Mouse (Mus musculus): ENCODE measurements around the gene Rxrb.

Rxrb gene

GRCm38 (mm10) chr17:34072091-34072490 is 40.5 kb downstream of the Rxrb start:
- CTCF ChIA-PET = interaction anchor here in 3 of 4 experiments (0.5 to 1.2 kb wide), 3 partner anchors 10 to 33 kb away, joined by 3 read pairs; partner anchors contain the start of gene Col11a2 (in 1 of the 3)
- POLR2A ChIA-PET = interaction anchor here in 3 of 4 experiments (0.8 to 2.3 kb wide), 5 partner anchors 15 to 48 kb away, joined by 3 to 11 read pairs (median 3); partner anchors contain the start of genes H2-DMa (in 3 of the 3) and H2-Oa (in 1 of the 3)

- CTCF ChIA-PET = interaction anchor here (0.5 to 5.3 kb wide), 48 partner anchors 9 to 1297 kb away, joined by 3 to 58 read pairs (median 4); partner anchors contain the start of genes H2-Oa (in 1 of the 4), Rxrb (in 1 of the 4) and Slc39a7 (in 1 of the 4)
- POLR2A ChIA-PET = interaction anchor here (0.5 to 1.9 kb wide), 15 partner anchors 9 to 131 kb away, joined by 3 to 7 read pairs (median 4); partner anchors contain the start of genes H2-DMa (in 1 of the 4), H2-DMb2 (in 1 of the 4), Rxrb (in 1 of the 4) and Slc39a7 (in 1 of the 4)
Observed at GRCm38 (mm10) chr17:34075271-34075670, 43.7 kb downstream of the Rxrb start.

- ChIA-PET POLR2A (interaction anchor here (0.6 to 21.1 kb wide), 24 partner anchors 10 to 526 kb away, joined by 3 to 604 read pairs (median 4); partner anchors contain the start of genes H2-DMa (in 4 of the 4), Rps18 (in 2 of the 4), Vps52 (in 2 of the 4) and H2-Oa (in 1 of the 4)), CTCF (interaction anchor here (0.6 to 5.3 kb wide), 49 partner anchors 8 to 476 kb away, joined by 3 to 58 read pairs (median 4); partner anchors contain the start of genes Tap1 (in 2 of the 4), H2-Oa (in 1 of the 4) and Psmb9 (in 1 of the 4))
Observed at GRCm38 (mm10) chr17:34077549-34077948, 45.9 kb downstream of the Rxrb start.

GRCm38 (mm10) chr17:34078148-34078547 is 46.5 kb downstream of the Rxrb start:
- ChIA-PET POLR2A (interaction anchor here (0.6 to 21.1 kb wide), 26 partner anchors 10 to 331 kb away, joined by 3 to 604 read pairs (median 4); partner anchors contain the start of genes H2-DMa (in 4 of the 4), Rps18 (in 2 of the 4), Rxrb (in 2 of the 4) and Slc39a7 (in 2 of the 4)), CTCF (interaction anchor here (0.6 to 5.3 kb wide), 50 partner anchors 8 to 1904 kb away, joined by 3 to 58 read pairs (median 4); partner anchors contain the start of genes Tap1 (in 2 of the 4), H2-Oa (in 1 of the 4) and Psmb9 (in 1 of the 4))

- CTCF ChIA-PET = interaction anchor here (0.7 to 5.3 kb wide), 15 partner anchors 17 to 332 kb away, joined by 3 to 58 read pairs (median 5); no protein-coding TSS in a partner anchor
Observed at GRCm38 (mm10) chr17:34079002-34079401, 47.4 kb downstream of the Rxrb start.

GRCm38 (mm10) chr17:34079621-34080020 is 48.0 kb downstream of the Rxrb start:
- POLR2A ChIA-PET = interaction anchor here (0.5 to 21.1 kb wide), 21 partner anchors 8 to 870 kb away, joined by 3 to 604 read pairs (median 5); partner anchors contain the start of genes H2-DMa (in 3 of the 4), Col11a2 (in 1 of the 4), H2-Oa (in 1 of the 4) and Rps18 (in 1 of the 4)
- CTCF ChIA-PET = interaction anchor here (0.7 to 5.3 kb wide), 14 partner anchors 16 to 565 kb away, joined by 3 to 58 read pairs (median 4); partner anchors contain the start of gene Fkbpl (in 1 of the 4)

More at GRCm38 (mm10) chr17:34079002-34079401, 47.4 kb downstream of the Rxrb start:
- POLR2A ChIA-PET = interaction anchor here in 3 of 4 experiments (0.6 to 21.1 kb wide), 20 partner anchors 9 to 157 kb away, joined by 3 to 604 read pairs (median 5); partner anchors contain the start of genes H2-DMa (in 3 of the 3), Rps18 (in 2 of the 3), Vps52 (in 2 of the 3) and Col11a2 (in 1 of the 3)

GRCm38 (mm10) chr17:34083104-34083503 is 51.5 kb downstream of the Rxrb start:
- CTCF ChIA-PET = interaction anchor here in 3 of 4 experiments (0.6 to 2.1 kb wide), 6 partner anchors 10 to 52 kb away, joined by 3 to 7 read pairs (median 4); no protein-coding TSS in a partner anchor
- POLR2A ChIA-PET = interaction anchor here in 3 of 4 experiments (0.6 to 21.1 kb wide), 9 partner anchors 11 to 533 kb away, joined by 3 to 604 read pairs (median 5); partner anchors contain the start of genes H2-DMa (in 2 of the 3), Rxrb (in 1 of the 3) and Slc39a7 (in 1 of the 3)

- POLR2A ChIA-PET = interaction anchor here in 2 of 4 experiments (0.9 to 21.1 kb wide), 6 partner anchors 9 to 48 kb away, joined by 3 to 604 read pairs (median 7); partner anchors contain the start of gene H2-DMa (in 2 of the 2)
Observed at GRCm38 (mm10) chr17:34087386-34087785, 55.8 kb downstream of the Rxrb start.

More at GRCm38 (mm10) chr17:34087386-34087785, 55.8 kb downstream of the Rxrb start:
- CTCF ChIA-PET = interaction anchor here in 3 of 4 experiments (0.5 to 1.5 kb wide), 6 partner anchors 14 to 637 kb away, joined by 3 to 4 read pairs (median 3); no protein-coding TSS in a partner anchor

Data from embryonic stem cell, embryonic (primary cell).